Mouse (Mus musculus): Measurements from ENCODE around the gene Disc1.

Disc1 gene

GRCm38 (mm10) chr8:125126482-125126881, 72.5 kb downstream of the Disc1 start:
- no peak for DNase-seq (ENCODE audit: low read depth)

- no peak for DNase-seq (ENCODE audit: low read depth)
These were observed 73.6 kb downstream of the Disc1 start for GRCm38 (mm10) chr8:125127621-125128020.

GRCm38 (mm10) chr8:125128305-125128704, 74.3 kb downstream of the Disc1 start:
- DNase-seq (ENCODE audit: low read depth), result peak; percentile 31

GRCm38 (mm10) chr8:125130835-125131234, 76.8 kb downstream of the Disc1 start:
- DNase-seq (ENCODE audit: low read depth), result no peak

- no peak for DNase-seq (ENCODE audit: low read depth)
These were observed 77.3 kb downstream of the Disc1 start for GRCm38 (mm10) chr8:125131265-125131664.

- peak; percentile 40 for DNase-seq (ENCODE audit: low read depth)
These were observed 79.7 kb downstream of the Disc1 start for GRCm38 (mm10) chr8:125133685-125134114.

GRCm38 (mm10) chr8:125134876-125135275, 80.9 kb downstream of the Disc1 start:
- DNase-seq (ENCODE audit: low read depth), result no peak

GRCm38 (mm10) chr8:125139689-125140150, 85.7 kb downstream of the Disc1 start:
- no peak for DNase-seq (ENCODE audit: low read depth)

- DNase-seq (ENCODE audit: low read depth), result no peak
These were observed 87.0 kb downstream of the Disc1 start for GRCm38 (mm10) chr8:125140965-125141364.

- no peak for DNase-seq (ENCODE audit: low read depth)
These were observed 103.1 kb downstream of the Disc1 start for GRCm38 (mm10) chr8:125156863-125157640.

- DNase-seq (ENCODE audit: low read depth), result no peak
These were observed 103.6 kb downstream of the Disc1 start for GRCm38 (mm10) chr8:125157641-125158005.

- DNase-seq (ENCODE audit: low read depth), result no peak
These were observed 105.4 kb downstream of the Disc1 start for GRCm38 (mm10) chr8:125159387-125159786.

GRCm38 (mm10) chr8:125163491-125163890, 109.5 kb downstream of the Disc1 start:
- no peak for DNase-seq (ENCODE audit: low read depth)

GRCm38 (mm10) chr8:125163906-125164305, 109.9 kb downstream of the Disc1 start:
- no peak for DNase-seq (ENCODE audit: low read depth)

GRCm38 (mm10) chr8:125165505-125166446, 111.8 kb downstream of the Disc1 start:
- peak; percentile 36 for DNase-seq (ENCODE audit: low read depth)

- no peak for DNase-seq (ENCODE audit: low read depth)
These were observed 112.5 kb downstream of the Disc1 start for GRCm38 (mm10) chr8:125166545-125166944.

GRCm38 (mm10) chr8:125166988-125167387, 113.0 kb downstream of the Disc1 start:
- no peak for DNase-seq (ENCODE audit: low read depth)

GRCm38 (mm10) chr8:125169628-125170027, 115.6 kb downstream of the Disc1 start:
- no peak for DNase-seq (ENCODE audit: low read depth)

GRCm38 (mm10) chr8:125171531-125171930, 117.5 kb downstream of the Disc1 start:
- no peak for DNase-seq (ENCODE audit: low read depth)

- DNase-seq (ENCODE audit: low read depth), result no peak
These were observed 120.2 kb downstream of the Disc1 start for GRCm38 (mm10) chr8:125174237-125174636.

- DNase-seq (ENCODE audit: low read depth), result no peak
These were observed 120.9 kb downstream of the Disc1 start for GRCm38 (mm10) chr8:125174851-125175250.

- no peak for DNase-seq (ENCODE audit: low read depth)
These were observed 121.7 kb downstream of the Disc1 start for GRCm38 (mm10) chr8:125175661-125176060.

GRCm38 (mm10) chr8:125177091-125177490, 123.1 kb downstream of the Disc1 start:
- no peak for DNase-seq (ENCODE audit: low read depth)
